Mouse (Mus musculus) right cerebral cortex, postnatal 36 days (tissue): Measurements from ENCODE around the gene Acat1.

Experiments used
- DNase-seq, 2 experiments: peaks; one replicate each; pipeline ENCODE4 v3.0.0; 2022; ENCODE audit warnings: low spot score in 2 of 2, mixed read lengths in 1 of 2

Acat1 gene

GRCm38 (mm10) chr9:53609968-53610781, at the start of gene Acat1:
Gene Acat1 (minus strand): TSS chr9:53610382.
- peak; percentile 89 for DNase-seq

- DNase-seq = no peak
Observed at GRCm38 (mm10) chr9:53634796-53635195, 24.6 kb upstream of the Acat1 start.

GRCm38 (mm10) chr9:53615246-53615645, 5.1 kb upstream of the Acat1 start:
- no peak for DNase-seq

GRCm38 (mm10) chr9:53614286-53614685, 4.1 kb upstream of the Acat1 start:
- DNase-seq = no peak

- no peak for DNase-seq
Observed at GRCm38 (mm10) chr9:53609306-53609967, 745 bp downstream of the Acat1 start.

- no peak for DNase-seq
Observed at GRCm38 (mm10) chr9:53607816-53608215, 2.4 kb downstream of the Acat1 start.

- DNase-seq = no peak
Observed at GRCm38 (mm10) chr9:53607192-53607591, 3.0 kb downstream of the Acat1 start.

- no peak for DNase-seq
Observed at GRCm38 (mm10) chr9:53604954-53605353, 5.2 kb downstream of the Acat1 start.

- DNase-seq = no peak
Observed at GRCm38 (mm10) chr9:53603849-53604248, 6.3 kb downstream of the Acat1 start.

GRCm38 (mm10) chr9:53603384-53603783, 6.8 kb downstream of the Acat1 start:
- no peak for DNase-seq

- no peak for DNase-seq
Observed at GRCm38 (mm10) chr9:53601541-53601940, 8.6 kb downstream of the Acat1 start.

- DNase-seq = no peak
Observed at GRCm38 (mm10) chr9:53598631-53599030, 11.6 kb downstream of the Acat1 start.

- no peak for DNase-seq
Observed at GRCm38 (mm10) chr9:53596971-53597600, 13.1 kb downstream of the Acat1 start.

GRCm38 (mm10) chr9:53594764-53595163, 15.4 kb downstream of the Acat1 start:
- peak in 1 of 2 experiments; percentile 34 for DNase-seq

- DNase-seq = no peak
Observed at GRCm38 (mm10) chr9:53581870-53582269, 28.3 kb downstream of the Acat1 start.

GRCm38 (mm10) chr9:53575721-53576120, 34.5 kb downstream of the Acat1 start:
- DNase-seq = no peak

GRCm38 (mm10) chr9:53572516-53573307, 37.5 kb downstream of the Acat1 start:
- no peak for DNase-seq

- DNase-seq = no peak
Observed at GRCm38 (mm10) chr9:53570662-53571061, 39.5 kb downstream of the Acat1 start.

GRCm38 (mm10) chr9:53537336-53537965, 72.7 kb downstream of the Acat1 start:
- DNase-seq = peak in 1 of 2 experiments; percentile 8

GRCm38 (mm10) chr9:53536558-53537320, 73.4 kb downstream of the Acat1 start, which contains the start of the genes Atm and Npat:
Gene Atm (minus strand): TSS chr9:53536740.
Gene Npat (plus strand): TSS chr9:53537047.
- peak; percentile 99 for DNase-seq
